Mouse (Mus musculus) layer of hippocampus, postnatal 36 days (tissue): ENCODE measurements around the gene Atrnl1. TPM values are rescaled to one million over a fixed set of nuclear protein-coding genes. Genes with fewer than 3 reads are reported as not detected.

Experiments
- DNase-seq, 2 experiments: peaks; one replicate each; pipeline ENCODE4 v3.0.0; 2022
- microRNA-seq, 2 experiments: library from miRNA; unstranded; fragments of <30 nt; microRNA quantifications; one replicate each; pipeline ENCODE4 v1.2.0; 2021
- total RNA-seq, 2 experiments: library from RNA; stranded (reverse); gene quantifications; 2 replicates each; pipeline ENCODE4 v1.2.3; 2021

Gene Atrnl1
- total RNA-seq, 2 experiments from 2014 or later: 67.3 to 71.1 TPM

DNA sequence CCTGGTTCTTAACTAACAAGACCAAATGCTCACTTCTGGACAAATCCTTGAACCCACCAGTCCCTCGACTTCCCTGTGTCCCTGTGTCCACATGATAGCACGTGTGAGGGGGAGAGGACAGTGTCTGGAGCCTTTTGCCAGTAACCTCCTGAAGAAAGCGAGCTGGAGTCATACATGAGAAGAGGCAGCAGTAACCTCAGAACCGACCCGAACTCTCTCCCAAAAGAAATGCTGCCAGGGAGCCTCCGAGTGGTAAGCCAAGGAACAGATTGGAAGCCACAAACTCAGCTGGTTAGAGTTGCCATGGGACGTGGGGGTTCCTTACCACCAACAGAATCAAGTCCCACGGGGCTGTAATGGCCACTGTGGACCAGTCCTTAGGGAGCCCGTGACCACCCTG is 509.8 kb downstream of the Atrnl1 start:
- no peak for DNase-seq

GRCm38 (mm10) chr19:58121628-58122027 is 510.8 kb downstream of the Atrnl1 start:
- no peak for DNase-seq

- no peak for DNase-seq
These were observed 512.8 kb downstream of the Atrnl1 start for GRCm38 (mm10) chr19:58123620-58124019.

DNA sequence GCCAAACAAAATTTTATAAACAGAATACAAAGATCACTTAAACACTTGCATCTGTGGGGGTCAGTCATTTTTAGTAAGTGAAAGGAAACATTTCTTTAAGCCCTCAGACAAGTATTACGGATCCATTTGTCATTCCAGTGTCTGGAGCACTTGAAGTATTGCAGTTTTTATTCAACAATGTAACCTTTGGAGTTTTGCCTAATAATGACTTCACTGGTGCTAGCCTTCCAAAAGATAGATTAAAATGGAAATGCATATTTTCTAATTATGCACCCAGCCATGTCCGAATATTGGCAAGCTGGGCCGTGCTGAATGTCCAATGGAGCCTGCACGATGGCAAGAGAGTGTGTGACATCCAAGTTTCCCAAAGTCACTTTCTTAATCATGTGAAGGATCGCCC is 513.7 kb downstream of the Atrnl1 start:
- no peak for DNase-seq

- no peak for DNase-seq
These were observed 514.2 kb downstream of the Atrnl1 start for GRCm38 (mm10) chr19:58125010-58125409.

DNA sequence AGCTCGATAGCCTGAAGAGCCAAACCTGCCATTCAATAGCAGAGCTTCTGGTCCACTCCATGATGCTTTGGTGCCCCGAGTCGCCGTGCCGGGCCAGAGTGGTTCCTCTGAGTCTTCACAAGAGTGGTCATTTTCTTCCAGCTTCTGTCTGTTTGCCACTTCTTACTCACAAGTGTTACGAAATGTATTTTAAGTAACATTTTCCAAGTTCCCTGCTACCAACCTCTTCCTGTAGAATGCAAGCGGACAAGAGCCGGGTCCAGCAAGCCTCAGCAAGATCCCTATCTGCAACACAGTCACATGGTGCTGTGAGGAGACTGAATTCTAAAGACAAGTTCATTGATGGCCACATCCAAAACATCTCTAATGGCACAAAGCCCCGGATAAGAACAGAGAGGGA is 521.1 kb downstream of the Atrnl1 start:
- DNase-seq: no peak

DNA sequence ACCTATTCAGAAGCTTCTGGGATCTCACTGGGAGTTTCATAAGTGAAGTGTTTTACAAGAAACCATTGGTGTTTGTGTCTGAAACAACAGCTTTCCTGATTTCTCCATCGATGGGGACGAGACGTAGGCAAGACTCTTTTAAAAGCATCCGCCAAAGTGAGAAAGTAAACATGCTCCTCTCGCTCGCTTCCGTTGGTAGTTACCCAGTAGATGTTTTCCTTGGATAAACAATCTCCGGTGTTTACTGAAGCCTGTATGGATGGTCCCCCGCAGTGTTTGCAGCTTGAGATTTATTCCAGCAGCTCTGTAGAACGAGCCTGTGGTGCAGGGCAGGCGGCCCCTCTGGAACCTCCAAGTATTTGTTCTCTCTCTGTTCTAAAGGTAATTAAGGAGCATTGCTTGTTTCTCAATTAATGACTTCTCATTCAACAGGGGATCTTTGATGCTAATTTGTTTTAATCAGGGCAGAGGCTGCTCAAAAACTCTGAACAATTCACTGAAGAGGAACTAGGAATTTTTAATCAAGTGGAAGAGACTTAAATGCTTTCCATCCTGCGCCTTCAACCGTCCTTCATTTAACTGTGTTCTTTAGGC is 529.5 kb downstream of the Atrnl1 start:
- DNase-seq: no peak

DNA sequence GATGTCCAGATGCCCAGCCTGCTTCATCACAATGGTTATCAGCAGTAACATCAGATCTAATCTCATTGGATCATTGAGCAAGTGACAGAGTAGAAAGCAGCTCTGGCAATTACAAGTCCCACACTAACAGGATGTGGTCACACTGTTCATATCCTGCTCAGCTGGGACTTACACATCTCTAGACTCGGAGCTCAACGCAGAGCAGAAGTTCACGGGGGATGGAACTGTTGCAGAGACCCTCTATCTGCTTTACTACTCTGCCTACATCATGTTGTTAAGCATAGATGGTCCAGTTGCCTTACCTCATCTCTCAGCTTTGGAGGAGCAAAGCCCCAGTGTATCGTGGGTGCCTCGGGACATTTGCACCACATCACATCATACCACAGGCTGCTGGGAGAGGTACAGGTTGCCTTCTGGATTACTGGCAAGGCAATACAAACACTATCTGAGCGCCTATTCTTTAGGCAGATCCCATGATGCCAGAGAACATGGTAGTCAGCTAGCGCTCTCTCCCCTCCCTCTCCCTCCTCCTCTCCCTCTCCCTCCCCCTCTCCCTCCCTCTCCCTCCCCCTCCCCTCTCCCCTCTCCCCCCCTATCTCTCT is 533.1 kb downstream of the Atrnl1 start:
- no peak for DNase-seq

DNA sequence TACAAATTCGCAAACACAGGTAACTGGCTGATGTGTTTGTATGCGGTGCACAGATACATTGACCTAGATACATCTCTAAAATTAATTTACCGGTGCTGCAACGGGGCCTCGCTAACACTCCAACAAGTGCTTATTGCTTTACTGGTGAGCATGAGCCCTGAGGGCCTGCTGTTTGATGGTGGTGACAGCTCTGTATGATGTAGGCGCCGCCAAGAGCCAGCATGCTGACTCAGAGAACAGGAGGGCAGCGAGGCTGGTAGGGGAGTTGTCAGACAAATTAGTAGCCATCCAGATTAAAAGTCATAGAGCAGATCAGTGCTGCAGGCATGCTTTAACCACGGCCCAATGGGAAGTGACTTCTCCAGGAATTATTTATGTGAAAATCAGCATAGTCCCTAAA is 534.7 kb downstream of the Atrnl1 start:
- no peak for DNase-seq

GRCm38 (mm10) chr19:58151257-58151656 is 540.4 kb downstream of the Atrnl1 start:
- DNase-seq: no peak

DNA sequence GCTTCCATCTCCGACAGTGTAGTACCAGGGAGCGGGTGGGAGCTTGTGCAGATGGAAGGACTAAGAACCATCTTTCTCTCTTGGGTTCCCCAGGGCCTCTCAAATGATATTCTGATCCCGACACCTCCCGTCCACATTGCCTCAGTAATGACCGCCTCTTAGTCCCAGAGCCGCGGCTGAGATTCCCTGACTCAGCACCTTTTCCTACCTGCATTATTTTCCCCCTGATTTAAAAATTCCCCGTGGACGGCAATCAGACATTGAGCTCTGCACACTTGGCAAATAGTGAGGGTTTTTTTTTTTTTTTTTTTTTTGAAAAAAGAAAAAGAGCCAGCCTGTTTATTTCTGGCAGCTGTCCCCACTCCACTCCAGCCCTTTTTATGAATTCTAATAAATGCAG is 550.7 kb downstream of the Atrnl1 start:
- DNase-seq: peak in 1 of 2 experiments; percentile 8

- no peak for DNase-seq
These were observed 554.2 kb downstream of the Atrnl1 start for GRCm38 (mm10) chr19:58164896-58165634.

- DNase-seq: no peak
These were observed 554.8 kb downstream of the Atrnl1 start for GRCm38 (mm10) chr19:58165635-58166015.

DNA sequence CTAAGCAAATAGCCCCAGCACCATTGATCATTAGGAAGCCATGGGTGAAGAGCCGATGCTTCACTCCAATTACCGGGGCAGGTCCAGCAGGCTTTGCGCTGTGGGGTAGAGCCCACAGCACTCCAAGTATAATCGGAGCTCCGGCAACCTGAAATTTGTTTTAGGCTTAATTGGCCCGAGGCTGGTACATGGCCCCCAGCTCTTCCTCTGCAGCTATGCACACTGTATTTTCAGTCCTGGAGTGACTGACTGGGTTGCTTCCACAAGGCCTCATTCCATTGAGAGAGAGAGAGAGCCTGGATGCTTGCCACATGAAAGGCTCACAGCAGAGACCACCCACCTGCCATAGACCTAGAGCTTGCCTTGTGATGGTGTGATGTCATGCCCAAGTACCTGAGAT is 555.3 kb downstream of the Atrnl1 start:
- DNase-seq: no peak

GRCm38 (mm10) chr19:58178410-58178809 is 567.6 kb downstream of the Atrnl1 start:
- DNase-seq: no peak

DNA sequence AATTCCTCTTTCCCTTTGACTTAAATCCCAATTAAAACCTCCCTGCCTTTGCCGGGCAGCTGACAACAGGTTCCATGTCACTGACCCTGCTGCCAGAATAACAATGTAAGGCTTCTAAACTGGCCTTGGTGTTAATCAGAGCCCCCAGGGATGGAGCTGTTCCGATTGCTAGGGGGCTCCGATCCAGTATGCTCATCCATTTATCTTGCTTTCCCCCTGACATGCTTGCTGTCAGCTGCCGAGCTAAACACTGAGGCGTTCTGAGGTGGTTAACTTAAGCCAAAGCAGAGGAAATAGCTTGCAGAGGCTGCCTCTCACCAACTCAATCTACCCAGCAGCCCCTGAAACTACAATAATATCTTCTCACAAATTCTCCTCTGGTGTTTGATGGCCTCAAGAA is 569.9 kb downstream of the Atrnl1 start:
- DNase-seq: no peak

Small RNA genes lying within 50 kb of the gene (microRNA-seq; reads per million reads assigned to microRNA genes)
- gene Mir5623: 1.2 to 1.3 reads per million in 2 experiments

Other genes with a start within 250 kb of the Atrnl1 start
- gene Trub1, start 158.1 kb upstream of the Atrnl1 start, total RNA-seq: 10 to 100 TPM; 18.0 to 18.5 TPM